Mouse (Mus musculus): ENCODE measurements around the gene Gm4498.
"Not testable (repeated sequence)": the region's sequence is repeated elsewhere in the genome, so short reads cannot be mapped to it uniquely, and the experiment has no call there.

Gene Gm4498

DNA sequence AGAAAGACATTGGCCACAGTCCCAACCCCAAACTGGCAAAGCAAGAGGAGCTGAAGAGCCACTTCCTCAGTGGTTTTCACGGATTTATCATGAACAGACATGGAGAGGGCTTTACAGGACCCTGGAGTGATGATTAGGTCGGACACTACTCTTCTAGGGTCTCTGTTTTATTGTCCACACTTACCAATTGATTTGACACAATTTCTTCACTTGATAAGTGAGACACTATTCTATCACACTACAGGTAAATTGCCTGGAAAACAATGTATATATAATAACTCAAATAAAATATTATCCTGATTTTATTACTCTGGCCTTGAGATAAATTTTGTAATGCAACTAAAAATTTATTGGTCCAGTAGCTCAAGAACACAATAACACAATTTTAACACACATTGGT lies at the start of gene Gm4498:
Gm4498 (minus strand) TSS at position 101 of the 400 bp plus-strand sequence.
- not testable (repeated sequence) for DNase-seq (ENCODE audit: inconsistent age in 2 of 2, low spot score in 1 of 2)

DNA sequence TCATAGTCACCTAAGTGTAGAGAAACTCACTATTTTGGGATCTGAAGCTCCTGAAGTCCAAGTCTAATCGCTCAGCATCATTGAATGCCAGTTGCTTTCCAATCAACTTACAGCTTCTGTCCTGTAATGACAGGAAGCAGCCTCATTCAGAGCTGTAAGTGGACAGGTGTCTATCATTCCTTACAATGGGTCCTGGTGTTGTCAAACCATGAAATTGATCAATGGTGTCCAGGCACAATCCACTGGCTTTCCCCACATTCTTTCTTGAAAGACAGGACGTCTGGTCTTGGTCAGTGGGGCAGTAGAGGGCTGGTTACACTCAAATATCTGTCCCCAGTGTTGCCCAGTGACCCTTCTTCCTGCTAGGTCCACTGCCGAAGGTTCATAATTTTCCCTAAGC lies 29.1 kb upstream of the Gm4498 start, which contains the start of gene Gm5890:
Gm5890 (minus strand) TSS at position 101 of the 400 bp plus-strand sequence.
- not testable (repeated sequence) for DNase-seq (ENCODE audit: inconsistent age in 2 of 2, low spot score in 1 of 2)

DNA sequence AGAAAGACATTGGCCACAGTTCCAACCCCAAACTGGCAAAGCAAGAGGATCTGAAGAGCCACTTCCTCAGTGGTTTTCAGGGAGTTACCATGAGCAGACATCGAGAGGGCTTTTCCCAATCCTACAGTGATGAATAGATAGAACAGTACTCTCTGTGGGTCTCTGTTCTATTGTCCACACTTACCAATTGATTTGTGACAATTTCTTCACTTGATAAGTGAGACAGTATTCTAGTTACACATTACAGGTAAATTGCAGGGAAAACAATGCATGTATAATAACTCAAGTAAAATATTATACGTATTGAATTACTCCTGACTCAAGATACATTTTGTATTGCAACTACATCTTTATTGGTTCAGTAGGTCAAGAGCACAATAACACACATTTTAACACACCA lies 28.1 kb downstream of the Gm4498 start, which contains the start of gene Gm6164:
Gm6164 (minus strand) TSS at position 101 of the 400 bp plus-strand sequence.
- not testable (repeated sequence) for DNase-seq (ENCODE audit: inconsistent age in 2 of 2, low spot score in 1 of 2)

GRCm38 (mm10) chr7:20193410-20193809 lies 40.2 kb downstream of the Gm4498 start, which contains the start of gene Vmn1r95:
Gene Vmn1r95 (plus strand): TSS chr7:20193710.
- not testable (repeated sequence) for DNase-seq (ENCODE audit: inconsistent age in 2 of 2, low spot score in 1 of 2)
